Mouse (Mus musculus) midbrain, embryonic 15.5 days (tissue): ENCODE measurements around the gene Shc4. TPM values are rescaled to one million over a fixed set of nuclear protein-coding genes. Genes with fewer than 3 reads are reported as not detected.

Experiments used
- ATAC-seq: fragments of 200-750 bp; cut with Nextera tagmentation; replicated peaks from 2 replicates; pipeline ENCODE4 v1.8.0; 2017; ENCODE audit warnings: moderate TSS enrichment
- H3K27ac ChIP-seq: fragments of 300-500 bp; sonication (generic); 2 replicates; pipeline ENCODE4 v1.5.1; 2015; ENCODE audit warnings: mild to moderate bottlenecking, inconsistent platforms
- H3K27me3 ChIP-seq: fragments of 300-500 bp; sonication (generic); replicated peaks from 2 replicates; pipeline ENCODE4 v1.6.1; 2015; ENCODE audit warnings: inconsistent platforms
- H3K36me3 ChIP-seq: fragments of 300-500 bp; sonication (generic); replicated peaks from 2 replicates; pipeline ENCODE4 v1.6.1; 2015; ENCODE audit warnings: inconsistent platforms
- H3K4me1 ChIP-seq: fragments of 300-500 bp; sonication (generic); 2 replicates; pipeline ENCODE4 v1.6.1; 2015; ENCODE audit warnings: inconsistent platforms
- H3K4me2 ChIP-seq: fragments of 300-500 bp; sonication (generic); 2 replicates; pipeline ENCODE4 v1.6.1; 2015; ENCODE audit warnings: inconsistent platforms, mild to moderate bottlenecking, moderate library complexity
- H3K4me3 ChIP-seq: fragments of 300-500 bp; sonication (generic); 2 replicates; pipeline ENCODE4 v1.5.1; 2015; ENCODE audit warnings: mild to moderate bottlenecking, inconsistent platforms
- H3K9ac ChIP-seq: fragments of 300-500 bp; sonication (generic); 2 replicates; pipeline ENCODE4 v1.6.1; 2015; ENCODE audit warnings: mild to moderate bottlenecking, inconsistent platforms
- H3K9me3 ChIP-seq: fragments of 300-500 bp; sonication (generic); 2 replicates; pipeline ENCODE4 v1.6.1; 2016; ENCODE audit warnings: inconsistent platforms
- WGBS: fragments of 180-500 bp; shearing (Covaris S2); methylation state at CpG from one replicate; pipeline ENCODE4 v1.1.7; 2015; ENCODE audit warnings: mixed read lengths; 5-methylcytosine and 5-hydroxymethylcytosine counted together
- polyA plus RNA-seq: library from polyadenylated mRNA; unstranded; fragments of >200 nt; fragmentation: Nextera tagmentation; extraction: Ambion mirVana; gene quantifications from 2 replicates; pipeline ENCODE4 v1.2.1, GENCODE M21; 2015

The Shc4 gene
- polyA plus RNA-seq, 1 experiment from 2014 or later: 3.7 TPM

DNA sequence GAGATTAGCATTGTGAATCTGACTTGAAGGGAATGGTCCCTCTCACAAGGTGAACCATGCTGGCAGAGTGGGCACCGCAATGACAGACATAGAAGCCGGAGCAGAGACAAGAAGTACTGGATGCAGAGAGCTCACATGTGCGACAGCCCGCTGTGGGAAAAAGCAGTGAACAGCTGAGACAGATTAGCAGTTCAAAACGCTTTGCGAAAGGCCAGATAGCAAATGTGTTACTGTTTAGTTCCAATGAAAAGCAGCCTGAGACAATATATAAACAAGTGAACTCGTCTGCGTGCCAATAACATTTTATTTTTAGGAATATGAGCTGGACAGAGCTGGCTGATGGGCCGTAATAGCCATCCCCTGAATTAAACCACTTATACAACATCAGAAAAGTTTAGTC, 42.1 kb downstream of the Shc4 start:
- WGBS: 79% methylated on average over 9 of the region's 9 CpGs
- Histone ChIP-seq H3K27ac (no peak overlapping the region), H3K4me2 (no peak overlapping the region), H3K4me3 (no peak overlapping the region), H3K27me3 (no peaks in the 10 kb centered on the region), H3K36me3 (no peaks in the 10 kb centered on the region), H3K9me3 (no peaks in the 10 kb centered on the region), H3K9ac (no peak overlapping the region), H3K4me1 (0 out of 2 replicates have a peak, but pooled peaks cover 3% of the 10 kb centered on the region)
- no peak for ATAC-seq

- H3K9ac ChIP-seq: peak within 1 kb of the TSS; percentile 95
- WGBS: under 1% methylated on average over 64 of the region's 79 CpGs
- no peaks in the 10 kb centered on the region for H3K36me3 ChIP-seq
- peak within 1 kb of the TSS; percentile 64 for H3K4me2 ChIP-seq
- ATAC-seq: peak; percentile 96
- H3K4me3 ChIP-seq: peak within 1 kb of the TSS; percentile 81
- H3K27ac ChIP-seq: peak within 1 kb of the TSS; percentile 98
- H3K9me3 ChIP-seq: no peaks in the 10 kb centered on the region
- H3K27me3 ChIP-seq: no peaks in the 10 kb centered on the region
- H3K4me1 ChIP-seq: peaks cover 11% of the 10 kb centered on the region
Measured at GRCm38 (mm10) chr2:125672957-125673631, 50.9 kb downstream of the Shc4 start, which contains the start of gene Eid1. TSS of gene Eid1 (plus strand) at chr2:125673095.

DNA sequence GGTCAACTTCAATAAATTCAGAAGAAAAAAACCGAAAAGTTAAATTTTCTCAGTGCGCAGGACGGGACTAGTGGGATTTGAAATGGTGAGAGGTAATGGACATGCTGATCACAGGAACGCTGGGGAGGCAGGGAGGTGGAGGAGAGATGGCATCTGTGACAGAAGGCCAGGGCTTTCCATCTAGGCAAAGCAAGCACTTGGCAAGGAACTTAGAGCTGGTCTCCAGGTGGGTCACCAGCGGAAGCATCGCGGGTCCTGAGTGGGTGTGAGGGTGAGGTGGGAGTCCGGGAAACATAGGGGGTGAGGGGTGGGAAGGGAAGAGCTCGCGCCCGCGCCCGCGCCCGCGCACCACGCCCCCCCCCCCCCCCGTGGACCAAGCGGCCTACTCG, 51.4 kb downstream of the Shc4 start:
- peaks cover 11% of the 10 kb centered on the region for H3K4me1 ChIP-seq
- H3K9ac ChIP-seq: peak overlapping the region; percentile 59
- H3K36me3 ChIP-seq: no peaks in the 10 kb centered on the region
- peak overlapping the region; percentile 64 for H3K4me2 ChIP-seq
- WGBS: 29% methylated on average over 8 of the region's 20 CpGs
- H3K27me3 ChIP-seq: no peaks in the 10 kb centered on the region
- H3K9me3 ChIP-seq: no peaks in the 10 kb centered on the region
- no peak; the same call in 1 of the 2 replicates for ATAC-seq
- peak overlapping the region; percentile 81 for H3K4me3 ChIP-seq
- peak overlapping the region; percentile 98 for H3K27ac ChIP-seq

GRCm38 (mm10) chr2:125670846-125671245, 53.1 kb downstream of the Shc4 start:
- Histone ChIP-seq H3K4me2 (no peak overlapping the region), H3K9me3 (no peaks in the 10 kb centered on the region), H3K9ac (no peak overlapping the region), H3K4me3 (no peak overlapping the region), H3K27ac (no peak overlapping the region), H3K4me1 (peaks cover 11% of the 10 kb centered on the region), H3K36me3 (no peaks in the 10 kb centered on the region), H3K27me3 (no peaks in the 10 kb centered on the region)
- no peak for ATAC-seq
- 64% methylated on average over 1 of the region's 1 CpGs for WGBS

DNA sequence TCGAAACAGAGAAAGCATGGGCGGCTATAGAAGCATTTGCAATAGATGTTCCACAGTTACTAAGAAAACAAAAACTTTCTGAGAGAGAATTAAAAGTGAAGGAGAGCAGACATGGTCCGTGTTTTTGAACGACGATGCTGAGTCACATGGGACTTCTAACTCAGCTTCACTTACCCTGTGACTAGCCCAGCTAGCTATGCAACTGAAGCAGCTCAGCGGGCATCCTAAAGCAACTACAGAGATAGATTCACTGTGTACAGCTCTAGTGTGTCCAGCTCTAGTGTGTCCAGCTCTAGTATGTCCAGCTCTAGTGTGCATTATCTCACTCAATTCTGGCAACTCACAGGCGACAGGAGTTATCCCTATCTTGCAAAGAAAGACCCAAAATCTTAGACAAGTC, 56.2 kb downstream of the Shc4 start:
- no peaks in the 10 kb centered on the region for H3K4me1 ChIP-seq
- WGBS: 88% methylated on average over 7 of the region's 7 CpGs
- H3K9me3 ChIP-seq: no peaks in the 10 kb centered on the region
- no peaks in the 10 kb centered on the region for H3K36me3 ChIP-seq
- H3K4me2 ChIP-seq: no peak overlapping the region
- H3K27me3 ChIP-seq: no peaks in the 10 kb centered on the region
- H3K27ac ChIP-seq: no peak overlapping the region
- ATAC-seq: no peak
- H3K9ac ChIP-seq: no peak overlapping the region
- no peak overlapping the region for H3K4me3 ChIP-seq

DNA sequence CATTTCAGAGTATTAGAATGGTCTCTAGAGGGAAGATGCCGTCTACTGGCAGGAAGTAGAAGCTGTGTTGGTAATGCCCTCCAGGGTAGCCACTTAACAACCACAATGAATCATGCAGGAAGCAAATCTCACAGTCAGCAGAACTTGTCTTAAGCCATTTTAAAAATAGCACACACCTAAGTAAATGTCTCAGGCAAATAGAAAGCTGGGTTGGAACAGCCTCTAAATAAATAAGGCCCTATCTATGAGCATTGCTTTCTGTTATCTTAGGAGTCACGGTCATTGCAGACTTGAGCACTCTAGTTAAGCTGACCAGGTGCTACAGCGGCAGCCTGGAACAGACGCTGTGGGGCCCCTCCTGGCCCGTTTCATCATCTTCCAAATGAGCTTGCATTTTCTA, 56.8 kb downstream of the Shc4 start:
- Histone ChIP-seq H3K4me1 (no peaks in the 10 kb centered on the region), H3K4me2 (no peak overlapping the region), H3K36me3 (no peaks in the 10 kb centered on the region), H3K9ac (no peak overlapping the region), H3K9me3 (no peaks in the 10 kb centered on the region), H3K4me3 (no peak overlapping the region), H3K27ac (no peak overlapping the region), H3K27me3 (no peaks in the 10 kb centered on the region)
- WGBS: 69% methylated on average over 5 of the region's 5 CpGs
- ATAC-seq: no peak

GRCm38 (mm10) chr2:125666668-125667067, 57.3 kb downstream of the Shc4 start:
- Histone ChIP-seq H3K9me3 (no peaks in the 10 kb centered on the region), H3K4me1 (no peaks in the 10 kb centered on the region), H3K27me3 (no peaks in the 10 kb centered on the region), H3K4me3 (no peak overlapping the region), H3K27ac (no peak overlapping the region), H3K36me3 (no peaks in the 10 kb centered on the region), H3K9ac (no peak overlapping the region), H3K4me2 (no peak overlapping the region)
- ATAC-seq: no peak
- WGBS: 81% methylated on average over 4 of the region's 4 CpGs

GRCm38 (mm10) chr2:125665909-125666308, 58.0 kb downstream of the Shc4 start:
- Histone ChIP-seq H3K27me3 (no peaks in the 10 kb centered on the region), H3K9ac (no peak overlapping the region), H3K4me1 (no peaks in the 10 kb centered on the region; the same call in 1 of the 2 replicates), H3K27ac (no peak overlapping the region), H3K9me3 (no peaks in the 10 kb centered on the region), H3K36me3 (no peaks in the 10 kb centered on the region), H3K4me3 (no peak overlapping the region), H3K4me2 (no peak overlapping the region)
- 88% methylated on average over 4 of the region's 4 CpGs for WGBS
- no peak for ATAC-seq

- Histone ChIP-seq H3K9ac (no peak overlapping the region), H3K36me3 (no peaks in the 10 kb centered on the region), H3K27me3 (no peaks in the 10 kb centered on the region), H3K27ac (no peak overlapping the region), H3K4me2 (no peak overlapping the region), H3K4me1 (peaks cover 7% of the 10 kb centered on the region), H3K4me3 (no peak overlapping the region), H3K9me3 (no peaks in the 10 kb centered on the region)
- WGBS: 92% methylated on average over 5 of the region's 5 CpGs
- ATAC-seq: no peak
Measured at GRCm38 (mm10) chr2:125665213-125665612, 58.7 kb downstream of the Shc4 start.

DNA sequence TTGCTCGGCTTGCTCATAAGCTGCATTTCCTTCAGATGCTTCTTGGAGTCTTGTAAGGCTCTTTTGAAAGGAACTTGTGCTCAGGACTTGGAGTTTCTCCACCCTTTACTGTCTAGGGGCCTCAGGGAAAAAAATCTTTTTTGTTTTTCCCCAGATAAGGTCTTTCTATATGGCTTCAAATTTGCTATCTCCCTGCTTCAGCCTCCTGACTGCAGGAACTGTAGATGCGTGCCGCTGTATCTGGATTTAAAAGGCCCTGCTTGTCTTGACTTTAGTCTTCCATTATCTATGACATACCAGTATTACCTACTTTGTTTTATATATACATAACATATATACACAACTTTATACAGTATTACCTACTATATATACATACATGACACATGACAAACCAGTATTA, 61.4 kb downstream of the Shc4 start:
- no peak for ATAC-seq
- H3K27me3 ChIP-seq: no peaks in the 10 kb centered on the region
- H3K36me3 ChIP-seq: no peaks in the 10 kb centered on the region
- H3K4me1 ChIP-seq: peaks cover 8% of the 10 kb centered on the region
- H3K4me2 ChIP-seq: no peak overlapping the region
- H3K9me3 ChIP-seq: no peaks in the 10 kb centered on the region
- H3K4me3 ChIP-seq: no peak overlapping the region
- 82% methylated on average over 3 of the region's 3 CpGs for WGBS
- H3K27ac ChIP-seq: no peak overlapping the region
- H3K9ac ChIP-seq: no peak overlapping the region

DNA sequence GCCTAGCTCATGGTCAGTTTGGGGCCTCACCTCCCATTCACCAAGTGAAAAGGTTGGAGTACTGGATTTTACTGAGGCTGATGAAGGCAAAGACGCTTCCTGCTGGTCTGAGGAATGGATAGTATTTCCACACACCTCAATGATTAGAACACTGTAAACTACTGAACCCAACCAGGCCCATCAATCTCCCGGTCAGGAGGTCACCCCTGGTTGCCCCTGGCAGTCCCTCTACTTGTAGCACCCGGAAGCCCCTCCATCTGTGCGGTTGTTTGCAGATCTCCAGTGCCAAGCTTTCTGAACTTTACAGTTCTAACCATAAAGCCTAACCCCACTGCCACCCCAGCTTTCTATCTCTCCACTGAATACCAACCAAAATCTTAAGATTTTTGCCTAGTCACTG, 62.8 kb downstream of the Shc4 start:
- Histone ChIP-seq H3K9ac (peak overlapping the region; percentile 27; the same call in 1 of the 2 replicates), H3K4me2 (peak overlapping the region; percentile 45), H3K4me3 (no peak overlapping the region), H3K27ac (no peak overlapping the region), H3K27me3 (no peaks in the 10 kb centered on the region), H3K4me1 (peaks cover 8% of the 10 kb centered on the region), H3K9me3 (no peaks in the 10 kb centered on the region), H3K36me3 (no peaks in the 10 kb centered on the region)
- no peak for ATAC-seq
- 82% methylated on average over 4 of the region's 4 CpGs for WGBS

- ATAC-seq: peak; percentile 80
- Histone ChIP-seq H3K36me3 (no peaks in the 10 kb centered on the region), H3K27me3 (no peaks in the 10 kb centered on the region), H3K4me1 (peaks cover 8% of the 10 kb centered on the region), H3K9me3 (no peaks in the 10 kb centered on the region), H3K27ac (0 out of 2 replicates have a peak overlapping the region, but pooled peaks have one; percentile 11), H3K4me3 (peak overlapping the region; percentile 21), H3K9ac (peak overlapping the region; percentile 27; the same call in 1 of the 2 replicates), H3K4me2 (peak overlapping the region; percentile 45)
- WGBS: 43% methylated on average over 20 of the region's 20 CpGs
Measured at GRCm38 (mm10) chr2:125660537-125661130, 63.3 kb downstream of the Shc4 start.
